Mouse (Mus musculus): ENCODE measurements around the gene Arfgap3. TPM values are rescaled to one million over a fixed set of nuclear protein-coding genes. Genes with fewer than 3 reads are reported as not detected.
"Not testable (repeated sequence)": the region's sequence is repeated elsewhere in the genome, so short reads cannot be mapped to it uniquely, and the experiment has no call there.

The Arfgap3 gene
- polyA plus RNA-seq, 1 experiment from 2014 or later = 28.5 TPM

DNA sequence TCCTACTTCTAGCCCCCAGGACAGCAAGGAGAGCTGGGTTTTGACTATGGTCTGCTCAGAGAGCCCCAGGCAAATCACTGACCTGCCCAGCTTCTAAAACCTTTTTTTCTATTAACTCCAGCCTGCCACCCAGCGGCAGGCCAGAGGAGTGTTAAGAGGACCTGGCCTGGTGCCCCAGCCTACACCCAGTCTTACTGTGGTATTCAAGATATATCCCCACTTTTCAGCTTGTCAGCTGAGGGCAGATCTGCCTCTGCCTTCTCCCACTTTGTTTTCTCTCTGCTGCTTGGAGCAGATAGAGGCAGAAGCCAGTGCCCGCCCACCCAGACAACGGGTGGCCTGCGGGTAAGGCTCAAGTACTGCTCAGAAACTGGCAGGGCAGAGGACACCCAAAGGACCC is 25.1 kb upstream of the Arfgap3 start:
- 0 out of 2 replicates have a peak, but pooled peaks have one; percentile 42 for ATAC-seq (ENCODE audit: insufficient number of reproducible peaks, insufficient read depth, low FRiP score, low read depth)
- 49% methylated on average over 4 of the region's 4 CpGs for WGBS
- Histone ChIP-seq H3K9ac (ENCODE audit: low read length) (no peak overlapping the region), H3K27me3 (ENCODE audit: control insufficient read depth, insufficient read depth, low read length) (no peaks in the 10 kb centered on the region), H3K4me2 (ENCODE audit: low read length) (no peak overlapping the region), H3K36me3 (ENCODE audit: control insufficient read depth, insufficient read depth, low read length) (peaks cover 52% of the 10 kb centered on the region), H3K9me3 (ENCODE audit: control insufficient read depth, low read length) (no peaks in the 10 kb centered on the region), H3K4me3 (ENCODE audit: control insufficient read depth in 1 of 2, insufficient read depth in 1 of 2, low read depth in 1 of 2, low read length in 2 of 2) (no peak overlapping the region), H3K4me1 (ENCODE audit: control insufficient read depth in 2 of 2, insufficient read depth in 2 of 2, low read length in 2 of 2) (peaks cover 0 to 5% of the 10 kb centered on the region in 2 experiments; a peak in 2 of 4 replicates), H3K27ac (replicated peaks in 1 of 2; ENCODE audit: control insufficient read depth in 1 of 2, insufficient read depth in 1 of 2, low read depth in 2 of 2, low read length in 2 of 2) (no peak overlapping the region)

DNA sequence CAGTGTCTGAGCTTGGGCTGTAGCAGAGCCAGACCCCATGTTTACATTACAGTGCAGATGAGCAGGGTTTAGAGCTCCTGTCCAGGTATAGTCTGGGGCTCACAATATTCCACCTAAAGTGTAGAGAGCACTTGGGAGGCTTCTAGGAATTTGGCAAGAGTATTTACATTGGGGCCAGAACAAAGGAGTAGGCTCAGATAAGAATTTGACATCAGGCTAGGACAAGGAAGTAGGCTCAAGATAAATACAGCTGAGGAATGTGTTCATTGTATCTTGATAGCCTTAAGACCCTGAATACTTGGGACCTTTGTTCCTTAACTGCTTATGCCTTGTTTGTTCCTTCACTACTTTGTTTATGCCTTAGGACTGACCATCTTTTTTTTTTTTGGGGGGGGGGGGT is 24.0 kb upstream of the Arfgap3 start:
- no peaks in the 10 kb centered on the region for H3K27me3 ChIP-seq (ENCODE audit: control insufficient read depth, insufficient read depth, low read length)
- no peak overlapping the region for H3K4me3 ChIP-seq (ENCODE audit: control insufficient read depth in 1 of 2, insufficient read depth in 1 of 2, low read depth in 1 of 2, low read length in 2 of 2)
- H3K4me2 ChIP-seq (ENCODE audit: low read length) = no peak overlapping the region
- peaks cover 41% of the 10 kb centered on the region for H3K36me3 ChIP-seq (ENCODE audit: control insufficient read depth, insufficient read depth, low read length)
- H3K9me3 ChIP-seq (ENCODE audit: control insufficient read depth, low read length) = no peaks in the 10 kb centered on the region
- peaks cover 0 to 5% of the 10 kb centered on the region in 2 experiments; a peak in 2 of 4 replicates for H3K4me1 ChIP-seq (ENCODE audit: control insufficient read depth in 2 of 2, insufficient read depth in 2 of 2, low read length in 2 of 2)
- H3K27ac ChIP-seq (replicated peaks in 1 of 2; ENCODE audit: control insufficient read depth in 1 of 2, insufficient read depth in 1 of 2, low read depth in 2 of 2, low read length in 2 of 2) = no peak overlapping the region
- no peak overlapping the region for H3K9ac ChIP-seq (ENCODE audit: low read length)
- ATAC-seq (ENCODE audit: insufficient number of reproducible peaks, insufficient read depth, low FRiP score, low read depth) = no peak

DNA sequence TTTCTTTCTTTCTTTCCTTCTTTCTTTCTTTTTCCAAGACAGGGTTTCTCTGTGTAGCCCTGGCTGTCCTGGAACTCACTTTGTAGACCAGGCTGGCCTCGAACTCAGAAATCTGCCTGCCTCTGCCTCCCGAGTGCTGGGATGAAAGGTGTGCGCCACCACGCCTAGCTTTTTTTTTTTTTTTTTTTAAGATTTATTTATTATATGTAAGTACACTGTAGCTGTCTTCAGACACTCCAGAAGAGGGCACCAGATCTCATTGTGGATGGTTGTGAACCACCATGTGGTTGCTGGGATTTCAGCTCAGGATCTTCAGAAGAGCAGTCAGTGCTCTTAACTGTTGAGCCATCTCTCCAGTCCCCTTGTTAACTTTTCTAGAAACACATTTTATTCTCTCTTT is 18.7 kb upstream of the Arfgap3 start:
- not testable (repeated sequence) for H3K4me3 ChIP-seq (ENCODE audit: control insufficient read depth in 1 of 2, insufficient read depth in 1 of 2, low read depth in 1 of 2, low read length in 2 of 2); ATAC-seq (ENCODE audit: insufficient number of reproducible peaks, insufficient read depth, low FRiP score, low read depth); H3K4me2 ChIP-seq (ENCODE audit: low read length); H3K36me3 ChIP-seq (ENCODE audit: control insufficient read depth, insufficient read depth, low read length); H3K9me3 ChIP-seq (ENCODE audit: control insufficient read depth, low read length); H3K9ac ChIP-seq (ENCODE audit: low read length); H3K4me1 ChIP-seq (ENCODE audit: control insufficient read depth in 2 of 2, insufficient read depth in 2 of 2, low read length in 2 of 2); H3K27ac ChIP-seq (replicated peaks in 1 of 2; ENCODE audit: control insufficient read depth in 1 of 2, insufficient read depth in 1 of 2, low read depth in 2 of 2, low read length in 2 of 2); H3K27me3 ChIP-seq (ENCODE audit: control insufficient read depth, insufficient read depth, low read length)
- WGBS = 78% methylated on average over 4 of the region's 4 CpGs

DNA sequence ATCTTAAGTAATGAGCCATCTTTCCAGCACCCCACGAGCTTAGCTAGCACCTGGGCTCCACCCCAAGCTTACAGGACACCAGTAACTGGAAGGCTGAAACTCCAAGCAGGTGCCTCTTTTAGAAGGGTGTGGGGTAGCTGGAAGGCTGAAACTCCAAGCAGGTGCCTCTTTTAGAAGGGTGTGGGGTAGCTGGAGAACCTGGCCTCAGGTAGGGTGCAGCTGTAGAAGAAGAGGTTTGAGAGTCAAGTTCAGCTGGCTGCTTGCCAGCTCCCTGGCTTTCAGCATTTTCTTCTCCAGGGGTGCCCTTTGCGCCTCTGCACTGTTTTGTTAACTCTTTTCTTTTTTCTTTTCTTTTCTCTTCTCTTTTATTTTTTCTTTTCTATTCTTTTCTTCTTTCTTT is 18.2 kb upstream of the Arfgap3 start:
- no peak overlapping the region for H3K27ac ChIP-seq (replicated peaks in 1 of 2; ENCODE audit: control insufficient read depth in 1 of 2, insufficient read depth in 1 of 2, low read depth in 2 of 2, low read length in 2 of 2)
- ATAC-seq (ENCODE audit: insufficient number of reproducible peaks, insufficient read depth, low FRiP score, low read depth) = no peak
- H3K4me1 ChIP-seq (ENCODE audit: control insufficient read depth in 2 of 2, insufficient read depth in 2 of 2, low read length in 2 of 2) = peaks cover 0 to 5% of the 10 kb centered on the region in 2 experiments; a peak in 2 of 4 replicates
- no peaks in the 10 kb centered on the region for H3K27me3 ChIP-seq (ENCODE audit: control insufficient read depth, insufficient read depth, low read length)
- no peak overlapping the region for H3K9ac ChIP-seq (ENCODE audit: low read length)
- H3K9me3 ChIP-seq (ENCODE audit: control insufficient read depth, low read length) = no peaks in the 10 kb centered on the region
- 80% methylated on average over 2 of the region's 2 CpGs for WGBS
- H3K4me2 ChIP-seq (ENCODE audit: low read length) = no peak overlapping the region
- H3K4me3 ChIP-seq (ENCODE audit: control insufficient read depth in 1 of 2, insufficient read depth in 1 of 2, low read depth in 1 of 2, low read length in 2 of 2) = no peak overlapping the region
- H3K36me3 ChIP-seq (ENCODE audit: control insufficient read depth, insufficient read depth, low read length) = peaks cover 3% of the 10 kb centered on the region; the same call in 1 of the 2 replicates

DNA sequence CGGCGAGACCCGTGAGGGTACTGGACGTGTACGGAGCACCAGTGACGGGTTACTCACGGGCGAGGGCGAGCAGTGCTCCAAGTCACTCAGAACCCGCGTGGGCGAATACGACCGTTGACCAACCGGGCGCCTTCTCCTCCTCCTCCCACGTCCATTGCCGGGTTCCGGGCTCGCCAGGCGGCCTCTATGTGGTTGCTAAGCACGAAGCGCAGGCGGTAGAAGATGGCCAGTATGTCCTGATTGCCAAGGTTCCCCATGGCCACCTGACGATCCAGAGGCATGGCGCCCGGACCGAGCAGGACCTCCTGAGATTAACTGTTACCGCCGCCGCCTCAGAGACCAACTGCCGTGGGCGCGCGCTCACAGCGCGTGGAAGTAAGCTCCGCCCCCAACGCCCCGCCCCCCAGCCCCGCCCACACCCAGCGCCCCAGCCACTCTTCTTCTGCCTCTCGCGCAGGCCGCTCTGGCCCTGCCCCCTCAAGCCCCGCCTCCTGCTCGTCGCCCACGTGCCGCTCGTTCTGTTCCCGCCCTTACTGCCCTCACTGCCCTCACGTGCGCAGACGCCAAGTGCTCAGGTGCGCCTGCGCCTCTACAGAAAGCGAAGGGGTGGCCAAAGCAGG is 17.0 kb upstream of the Arfgap3 start:
- peak overlapping the region; percentile 85 for H3K4me2 ChIP-seq (ENCODE audit: low read length)
- H3K9ac ChIP-seq (ENCODE audit: low read length) = peak overlapping the region; percentile 54
- WGBS = 9% methylated on average over 56 of the region's 58 CpGs
- no peaks in the 10 kb centered on the region for H3K27me3 ChIP-seq (ENCODE audit: control insufficient read depth, insufficient read depth, low read length)
- H3K36me3 ChIP-seq (ENCODE audit: control insufficient read depth, insufficient read depth, low read length) = peaks cover 2% of the 10 kb centered on the region; the same call in 1 of the 2 replicates
- peaks cover 0 to 5% of the 10 kb centered on the region in 2 experiments; a peak in 2 of 4 replicates for H3K4me1 ChIP-seq (ENCODE audit: control insufficient read depth in 2 of 2, insufficient read depth in 2 of 2, low read length in 2 of 2)
- ATAC-seq (ENCODE audit: insufficient number of reproducible peaks, insufficient read depth, low FRiP score, low read depth) = peak; percentile 81
- H3K9me3 ChIP-seq (ENCODE audit: control insufficient read depth, low read length) = no peaks in the 10 kb centered on the region
- peak overlapping the region; percentile 32 to 34 for H3K4me3 ChIP-seq (ENCODE audit: control insufficient read depth in 1 of 2, insufficient read depth in 1 of 2, low read depth in 1 of 2, low read length in 2 of 2)
- H3K27ac ChIP-seq (replicated peaks in 1 of 2; ENCODE audit: control insufficient read depth in 1 of 2, insufficient read depth in 1 of 2, low read depth in 2 of 2, low read length in 2 of 2) = no peak overlapping the region

DNA sequence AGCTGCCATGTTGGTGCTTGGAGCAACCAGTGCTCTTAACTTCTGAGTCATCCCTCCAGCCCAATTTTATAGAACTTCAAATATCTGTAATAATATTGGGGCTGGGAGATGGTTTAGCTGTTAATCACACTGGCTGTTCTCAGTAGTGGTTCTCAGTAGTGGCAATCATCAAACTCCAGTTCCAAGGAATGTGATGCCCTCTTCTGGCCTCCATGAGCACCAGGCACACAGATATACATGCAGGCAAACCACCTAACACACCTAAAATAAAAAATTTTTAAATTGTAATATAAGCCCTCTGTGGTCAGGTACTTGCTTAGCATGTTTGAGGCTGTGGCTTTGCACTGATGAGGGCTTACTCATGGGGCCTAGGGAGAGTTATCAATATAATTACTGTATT is 15.7 kb upstream of the Arfgap3 start:
- no peak overlapping the region for H3K4me2 ChIP-seq (ENCODE audit: low read length)
- H3K27ac ChIP-seq (replicated peaks in 1 of 2; ENCODE audit: control insufficient read depth in 1 of 2, insufficient read depth in 1 of 2, low read depth in 2 of 2, low read length in 2 of 2) = no peak overlapping the region
- H3K36me3 ChIP-seq (ENCODE audit: control insufficient read depth, insufficient read depth, low read length) = no peaks in the 10 kb centered on the region
- no peak overlapping the region for H3K9ac ChIP-seq (ENCODE audit: low read length)
- H3K9me3 ChIP-seq (ENCODE audit: control insufficient read depth, low read length) = no peaks in the 10 kb centered on the region
- H3K4me3 ChIP-seq (ENCODE audit: control insufficient read depth in 1 of 2, insufficient read depth in 1 of 2, low read depth in 1 of 2, low read length in 2 of 2) = no peak overlapping the region
- H3K4me1 ChIP-seq (ENCODE audit: control insufficient read depth in 2 of 2, insufficient read depth in 2 of 2, low read length in 2 of 2) = peaks cover 0 to 5% of the 10 kb centered on the region in 2 experiments; a peak in 2 of 4 replicates
- H3K27me3 ChIP-seq (ENCODE audit: control insufficient read depth, insufficient read depth, low read length) = no peaks in the 10 kb centered on the region
- no peak for ATAC-seq (ENCODE audit: insufficient number of reproducible peaks, insufficient read depth, low FRiP score, low read depth)

DNA sequence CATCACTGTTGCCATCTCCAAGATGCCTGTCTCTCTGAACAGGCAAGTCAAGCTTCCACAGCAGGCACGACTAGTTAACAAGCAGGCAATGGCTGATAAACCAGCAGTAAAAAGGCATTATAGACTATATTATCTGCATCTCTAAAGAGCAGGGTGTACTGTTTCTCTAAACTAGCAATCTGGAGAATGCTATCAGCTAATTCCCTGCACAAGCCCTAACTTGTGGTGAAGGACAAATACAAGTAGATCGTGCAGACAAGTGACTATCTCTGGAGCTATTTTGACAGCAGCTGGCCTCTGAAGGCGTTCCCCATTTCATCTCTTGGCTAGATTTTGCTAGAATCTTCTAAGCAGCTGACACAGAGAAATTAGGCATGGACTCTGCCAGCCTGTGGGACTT is 14.1 kb upstream of the Arfgap3 start:
- no peaks in the 10 kb centered on the region for H3K27me3 ChIP-seq (ENCODE audit: control insufficient read depth, insufficient read depth, low read length)
- WGBS = 31% methylated on average over 3 of the region's 3 CpGs
- H3K9ac ChIP-seq (ENCODE audit: low read length) = no peak overlapping the region
- peaks cover 0 to 5% of the 10 kb centered on the region in 2 experiments; a peak in 2 of 4 replicates for H3K4me1 ChIP-seq (ENCODE audit: control insufficient read depth in 2 of 2, insufficient read depth in 2 of 2, low read length in 2 of 2)
- H3K9me3 ChIP-seq (ENCODE audit: control insufficient read depth, low read length) = no peaks in the 10 kb centered on the region
- H3K4me2 ChIP-seq (ENCODE audit: low read length) = no peak overlapping the region
- H3K36me3 ChIP-seq (ENCODE audit: control insufficient read depth, insufficient read depth, low read length) = no peaks in the 10 kb centered on the region
- no peak overlapping the region for H3K27ac ChIP-seq (replicated peaks in 1 of 2; ENCODE audit: control insufficient read depth in 1 of 2, insufficient read depth in 1 of 2, low read depth in 2 of 2, low read length in 2 of 2)
- no peak overlapping the region for H3K4me3 ChIP-seq (ENCODE audit: control insufficient read depth in 1 of 2, insufficient read depth in 1 of 2, low read depth in 1 of 2, low read length in 2 of 2)
- no peak for ATAC-seq (ENCODE audit: insufficient number of reproducible peaks, insufficient read depth, low FRiP score, low read depth)

DNA sequence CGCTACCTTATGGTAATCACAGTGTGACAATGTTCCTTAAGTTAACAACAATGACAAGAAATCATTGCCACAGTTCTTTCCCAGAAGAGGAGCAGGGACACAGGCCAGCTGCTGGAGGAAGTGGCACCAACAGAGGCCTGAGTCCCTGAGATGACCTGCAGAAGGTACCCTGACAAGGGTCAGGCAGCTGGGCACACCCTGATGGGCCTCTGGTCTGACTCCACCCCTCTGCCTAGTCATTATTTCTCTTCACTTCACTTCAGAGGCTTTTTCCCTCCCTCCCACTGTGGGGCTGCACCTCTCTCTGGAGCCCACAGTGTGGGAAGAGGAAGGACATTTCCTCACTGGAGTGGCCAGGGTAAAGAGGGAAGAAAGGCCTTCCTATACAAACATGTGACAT is 12.8 kb upstream of the Arfgap3 start:
- not testable (repeated sequence) for H3K4me1 ChIP-seq (ENCODE audit: control insufficient read depth in 2 of 2, insufficient read depth in 2 of 2, low read length in 2 of 2); H3K9ac ChIP-seq (ENCODE audit: low read length); H3K27me3 ChIP-seq (ENCODE audit: control insufficient read depth, insufficient read depth, low read length); ATAC-seq (ENCODE audit: insufficient number of reproducible peaks, insufficient read depth, low FRiP score, low read depth); H3K27ac ChIP-seq (replicated peaks in 1 of 2; ENCODE audit: control insufficient read depth in 1 of 2, insufficient read depth in 1 of 2, low read depth in 2 of 2, low read length in 2 of 2); H3K9me3 ChIP-seq (ENCODE audit: control insufficient read depth, low read length); H3K4me3 ChIP-seq (ENCODE audit: control insufficient read depth in 1 of 2, insufficient read depth in 1 of 2, low read depth in 1 of 2, low read length in 2 of 2); H3K4me2 ChIP-seq (ENCODE audit: low read length); H3K36me3 ChIP-seq (ENCODE audit: control insufficient read depth, insufficient read depth, low read length)
- WGBS = 82% methylated on average over 1 of the region's 1 CpGs
